In genomic region chr1:36938348-36938747, GRCm38 (mm10) we compare ENCODE assay signal across 7 mouse cellular contexts. TPM values are rescaled to one million over a fixed set of nuclear protein-coding genes. Genes with fewer than 3 reads are reported as not detected.
DNase-seq lines count a peak whose midpoint lies in the region; ATAC-seq and TF ChIP-seq lines count a peak whose summit lies in the region.

No protein-coding gene starts in this region.

- 2% methylated on average over 9 of the region's 9 CpGs for WGBS in lung, embryonic 16.5 days
- 2% methylated on average over 9 of the region's 9 CpGs for WGBS in embryonic facial prominence, embryonic 14.5 days
- WGBS in limb, embryonic 10.5 days = 2% methylated on average over 9 of the region's 9 CpGs
- under 1% methylated on average over 9 of the region's 9 CpGs for WGBS in small intestine, adult 2 months

- H3K9me3 ChIP-seq in lung, embryonic 16.5 days (ENCODE audit: control insufficient read depth, low read length) = no peaks in the 10 kb centered on the region
- H3K9me3 ChIP-seq in embryonic facial prominence, embryonic 14.5 days (ENCODE audit: control insufficient read depth, low read length) = no peaks in the 10 kb centered on the region
- H3K9me3 ChIP-seq in limb, embryonic 10.5 days (replicated peaks) = no peaks in the 10 kb centered on the region

- H3K27me3 ChIP-seq in lung, embryonic 16.5 days (ENCODE audit: control insufficient read depth, insufficient read depth, low read depth, low read length) = no peaks in the 10 kb centered on the region
- no peaks in the 10 kb centered on the region for H3K27me3 ChIP-seq in embryonic facial prominence, embryonic 14.5 days (replicated peaks; ENCODE audit: control insufficient read depth, insufficient read depth, low read length)
- no peaks in the 10 kb centered on the region for H3K27me3 ChIP-seq in limb, embryonic 10.5 days (ENCODE audit: low read depth, poor library complexity, severe bottlenecking)
- no peaks in the 10 kb centered on the region for H3K27me3 ChIP-seq in small intestine, adult 2 months (ENCODE audit: control insufficient read depth, insufficient read depth, low read length)

- no peak for DNase-seq in lung, postnatal 10 days
- DNase-seq in embryonic facial prominence, embryonic 14.5 days (ENCODE audit: low spot score) = no peak
- no peak for DNase-seq in limb, embryonic 10.5 days (ENCODE audit: low spot score)
- no peak for DNase-seq in Muller cell, postnatal 12 days (ENCODE audit: inconsistent ontology term)
- no peak for DNase-seq in right cerebral cortex, postnatal 36 days (ENCODE audit: low spot score in 2 of 2)

- TF ChIP-seq CTCF in small intestine, adult 2 months (IDR thresholded peaks at IDR 0.05; ENCODE audit: extremely low read depth, insufficient read length, insufficient replicate concordance, low read depth, low read length) = no peak

- peaks cover 17% of the 10 kb centered on the region for H3K4me1 ChIP-seq in lung, embryonic 16.5 days (replicated peaks; ENCODE audit: control insufficient read depth, insufficient read depth, low read length)
- H3K4me1 ChIP-seq in embryonic facial prominence, embryonic 14.5 days (ENCODE audit: control insufficient read depth, insufficient read depth, low read length) = peaks cover 34% of the 10 kb centered on the region
- H3K4me1 ChIP-seq in limb, embryonic 10.5 days = peaks cover 20% of the 10 kb centered on the region
- H3K4me1 ChIP-seq in small intestine, adult 2 months (ENCODE audit: control insufficient read depth, insufficient read depth, insufficient read length, low read length) = no peaks in the 10 kb centered on the region; the same call in 1 of the 2 replicates

- H3K36me3 ChIP-seq in lung, embryonic 16.5 days (ENCODE audit: control insufficient read depth, insufficient read depth, low read length) = no peaks in the 10 kb centered on the region
- H3K36me3 ChIP-seq in embryonic facial prominence, embryonic 14.5 days (ENCODE audit: control insufficient read depth, insufficient read depth, low read length) = no peaks in the 10 kb centered on the region
- no peaks in the 10 kb centered on the region for H3K36me3 ChIP-seq in limb, embryonic 10.5 days
- no peaks in the 10 kb centered on the region for H3K36me3 ChIP-seq in small intestine, adult 2 months (ENCODE audit: control insufficient read depth, insufficient read depth, low read length)

- H3K9ac ChIP-seq in lung, embryonic 16.5 days (ENCODE audit: low read length) = peak overlapping the region; percentile 91
- peak overlapping the region; percentile 99 for H3K9ac ChIP-seq in embryonic facial prominence, embryonic 14.5 days (ENCODE audit: low read depth, low read length)

- TF ChIP-seq POLR2A in small intestine, adult 2 months (IDR thresholded peaks at IDR 0.05; ENCODE audit: low read depth, low read length) = no peak

- ATAC-seq in lung, embryonic 16.5 days (ENCODE audit: low read depth) = no peak
- ATAC-seq in embryonic facial prominence, embryonic 14.5 days (ENCODE audit: low read depth) = no peak

- H3K4me3 ChIP-seq in lung, embryonic 16.5 days (ENCODE audit: low read length) = peak overlapping the region; percentile 88
- H3K4me3 ChIP-seq in embryonic facial prominence, embryonic 14.5 days (ENCODE audit: low read depth, low read length) = peak overlapping the region; percentile 99
- H3K4me3 ChIP-seq in limb, embryonic 10.5 days = peak overlapping the region; percentile 98
- H3K4me3 ChIP-seq in small intestine, adult 2 months (ENCODE audit: low read depth, low read length) = peak overlapping the region; percentile 93

- no peak overlapping the region for H3K27ac ChIP-seq in lung, embryonic 16.5 days (ENCODE audit: low read length)
- peak overlapping the region; percentile 94; the same call in 1 of the 2 replicates for H3K27ac ChIP-seq in embryonic facial prominence, embryonic 14.5 days (replicated peaks; ENCODE audit: low read depth, low read length)
- peak overlapping the region; percentile 98 for H3K27ac ChIP-seq in limb, embryonic 10.5 days
- peak overlapping the region; percentile 69 for H3K27ac ChIP-seq in small intestine, adult 2 months (ENCODE audit: insufficient read depth, low read depth, low read length)

- peak overlapping the region; percentile 86 for H3K4me2 ChIP-seq in lung, embryonic 16.5 days (ENCODE audit: low read depth, low read length)
- peak overlapping the region; percentile 63 for H3K4me2 ChIP-seq in embryonic facial prominence, embryonic 14.5 days (ENCODE audit: low read depth, low read length)

RNA-seq across cellular contexts. Expression of gene Tmem131, which starts 5.1 kb away (rescaled TPM):
- 11.0 and 11.1 TPM in 2 replicates for polyA plus RNA-seq in lung, embryonic 16.5 days (2015; fragmentation: Nextera tagmentation; extraction: Ambion mirVana)
- polyA plus RNA-seq in embryonic facial prominence, embryonic 14.5 days (2014; fragmentation: Nextera tagmentation; extraction: Ambion mirVana) = 21.3 and 22.4 TPM in 2 replicates
- polyA plus RNA-seq in limb, embryonic 10.5 days (2016; fragmentation: Nextera tagmentation; extraction: Ambion mirVana) = 13.4 and 13.8 TPM in 2 replicates
- polyA plus RNA-seq in small intestine, adult 2 months (2012; rRNA removed) = 12.8 and 39.6 TPM in 2 replicates
